Mouse (Mus musculus) frontal cortex, postnatal 14 days (tissue): ENCODE measurements around the gene Prss48.

ENCODE experiments used
- DNase-seq, 2 experiments: peaks; one replicate each; pipeline ENCODE4 v3.0.0; 2022; ENCODE audit warnings: low spot score in 2 of 2

Prss48 gene

DNA sequence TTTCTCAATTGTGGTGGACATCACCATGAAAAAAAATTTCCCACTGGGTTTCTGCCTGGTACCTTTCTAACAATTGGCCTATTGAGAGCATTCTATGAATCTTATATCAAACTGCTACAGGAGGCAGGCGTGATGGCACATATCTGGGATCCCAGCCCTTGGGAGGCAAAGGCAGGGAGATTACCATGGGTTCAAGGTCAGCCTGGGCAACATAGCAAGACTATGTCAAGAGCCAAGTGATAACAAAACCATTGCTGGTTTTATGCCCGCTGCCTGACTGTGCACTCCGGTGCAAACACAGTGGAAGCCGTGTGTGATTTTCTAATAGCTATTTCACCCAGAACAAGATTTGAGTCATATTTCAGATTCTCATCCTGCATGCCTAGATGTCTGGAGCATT lies 51.4 kb downstream of the Prss48 start:
- no peak for DNase-seq
